Mouse (Mus musculus) gastrocnemius, adult 8-10 months (tissue): ENCODE measurements at regions not wholly inside any gene's neighbourhood (a gene's known extent, or its start where the extent isn't known, plus 50 kb on each side); places are given as distances from the start of the nearest gene placed in this dataset.

Experiments used
- DNase-seq, 2 experiments: peaks; one replicate each; pipeline ENCODE4 v3.0.0; 2022; ENCODE audit warnings: low spot score in 2 of 2

- no peak for DNase-seq
Observed at GRCm38 (mm10) chr2:10816374-10816773, 355.5 kb upstream of the Prkcq start.

- DNase-seq: no peak
Observed at GRCm38 (mm10) chr2:10825278-10826133, 346.4 kb upstream of the Prkcq start.

GRCm38 (mm10) chr2:10826134-10826767 is 345.7 kb upstream of the Prkcq start:
- no peak for DNase-seq

- DNase-seq: no peak
Observed at GRCm38 (mm10) chr2:10839976-10840375, 331.9 kb upstream of the Prkcq start.

GRCm38 (mm10) chr2:10861654-10862292 is 310.1 kb upstream of the Prkcq start:
- DNase-seq: no peak

GRCm38 (mm10) chr2:10864451-10864850 is 307.5 kb upstream of the Prkcq start:
- no peak for DNase-seq

- no peak for DNase-seq
Observed at GRCm38 (mm10) chr2:10874303-10874702, 297.6 kb upstream of the Prkcq start.

GRCm38 (mm10) chr2:10901926-10902325 is 270.0 kb upstream of the Prkcq start:
- DNase-seq: no peak

- no peak for DNase-seq
Observed at GRCm38 (mm10) chr2:10919955-10920354, 252.0 kb upstream of the Prkcq start.

GRCm38 (mm10) chr2:10920686-10921485 is 251.0 kb upstream of the Prkcq start:
- no peak for DNase-seq

GRCm38 (mm10) chr2:10921486-10922450 is 250.1 kb upstream of the Prkcq start:
- DNase-seq: no peak

GRCm38 (mm10) chr2:10923984-10924383 is 247.9 kb upstream of the Prkcq start:
- DNase-seq: no peak

GRCm38 (mm10) chr2:10925361-10925760 is 246.5 kb upstream of the Prkcq start:
- DNase-seq: no peak

- DNase-seq: no peak
Observed at GRCm38 (mm10) chr2:10937405-10937804, 234.5 kb upstream of the Prkcq start.

- DNase-seq: no peak
Observed at GRCm38 (mm10) chr2:10965224-10965623, 206.7 kb upstream of the Prkcq start.

- no peak for DNase-seq
Observed at GRCm38 (mm10) chr2:10966891-10967290, 205.0 kb upstream of the Prkcq start.

GRCm38 (mm10) chr2:10969111-10969689 is 202.7 kb upstream of the Prkcq start:
- DNase-seq: no peak

GRCm38 (mm10) chr2:10972051-10972450 is 199.9 kb upstream of the Prkcq start:
- DNase-seq: no peak

GRCm38 (mm10) chr2:10978772-10979171 is 193.1 kb upstream of the Prkcq start:
- no peak for DNase-seq

- DNase-seq: no peak
Observed at GRCm38 (mm10) chr2:10986101-10986500, 185.8 kb upstream of the Prkcq start.
